Mouse (Mus musculus): ENCODE data around the gene Ccdc88c. TPM values are rescaled to one million over a fixed set of nuclear protein-coding genes. Genes with fewer than 3 reads are reported as not detected.

The Ccdc88c gene
- polyA plus RNA-seq, 1 experiment: 138 TPM

GRCm38 (mm10) chr12:100958621-100959592 lies 69.9 kb downstream of the Ccdc88c start:
- Histone ChIP-seq H3K4me1 (ENCODE audit: control insufficient read depth, insufficient read depth, low read length) (peaks cover 13% of the 10 kb centered on the region), H3K4me3 (replicated peaks; ENCODE audit: control insufficient read depth, low read depth, low read length) (no peak overlapping the region), H3K27ac (ENCODE audit: control insufficient read depth, insufficient read depth, low read depth, low read length, poor library complexity) (peak overlapping the region; percentile 82)
- WGBS: 42% methylated on average over 15 of the region's 15 CpGs
- TF ChIP-seq POLR2A (IDR thresholded peaks at IDR 0.05; ENCODE audit: borderline replicate concordance, control insufficient read depth, low read depth, low read length) (0 out of 2 replicates have a peak, but pooled peaks have one; percentile 36), CTCF (IDR thresholded peaks at IDR 0.05; ENCODE audit: control insufficient read depth, insufficient read depth, low read length) (no peak)

GRCm38 (mm10) chr12:100958006-100958405 lies 70.8 kb downstream of the Ccdc88c start:
- peak overlapping the region; percentile 82 for H3K27ac ChIP-seq (ENCODE audit: control insufficient read depth, insufficient read depth, low read depth, low read length, poor library complexity)
- peaks cover 13% of the 10 kb centered on the region for H3K4me1 ChIP-seq (ENCODE audit: control insufficient read depth, insufficient read depth, low read length)
- TF ChIP-seq CTCF (IDR thresholded peaks at IDR 0.05; ENCODE audit: control insufficient read depth, insufficient read depth, low read length) (peak; percentile 99), POLR2A (IDR thresholded peaks at IDR 0.05; ENCODE audit: borderline replicate concordance, control insufficient read depth, low read depth, low read length) (no peak)
- WGBS: 26% methylated on average over 5 of the region's 5 CpGs
- peak overlapping the region; percentile 12 for H3K4me3 ChIP-seq (replicated peaks; ENCODE audit: control insufficient read depth, low read depth, low read length)

- H3K27ac ChIP-seq (ENCODE audit: control insufficient read depth, insufficient read depth, low read depth, low read length, poor library complexity): peak overlapping the region; percentile 82
- 81% methylated on average over 3 of the region's 3 CpGs for WGBS
- TF ChIP-seq POLR2A (IDR thresholded peaks at IDR 0.05; ENCODE audit: borderline replicate concordance, control insufficient read depth, low read depth, low read length): no peak
- TF ChIP-seq CTCF (IDR thresholded peaks at IDR 0.05; ENCODE audit: control insufficient read depth, insufficient read depth, low read length): no peak
- H3K4me1 ChIP-seq (ENCODE audit: control insufficient read depth, insufficient read depth, low read length): peaks cover 13% of the 10 kb centered on the region
- H3K4me3 ChIP-seq (replicated peaks; ENCODE audit: control insufficient read depth, low read depth, low read length): no peak overlapping the region
Measured at GRCm38 (mm10) chr12:100957257-100957656, 71.6 kb downstream of the Ccdc88c start.

GRCm38 (mm10) chr12:100956825-100957224 lies 72.0 kb downstream of the Ccdc88c start:
- Histone ChIP-seq H3K4me3 (replicated peaks; ENCODE audit: control insufficient read depth, low read depth, low read length) (no peak overlapping the region), H3K27ac (ENCODE audit: control insufficient read depth, insufficient read depth, low read depth, low read length, poor library complexity) (peak overlapping the region; percentile 82), H3K4me1 (ENCODE audit: control insufficient read depth, insufficient read depth, low read length) (peaks cover 13% of the 10 kb centered on the region)
- TF ChIP-seq POLR2A (IDR thresholded peaks at IDR 0.05; ENCODE audit: borderline replicate concordance, control insufficient read depth, low read depth, low read length): no peak
- TF ChIP-seq CTCF (IDR thresholded peaks at IDR 0.05; ENCODE audit: control insufficient read depth, insufficient read depth, low read length): no peak
- 71% methylated on average over 4 of the region's 4 CpGs for WGBS

- Histone ChIP-seq H3K4me1 (ENCODE audit: control insufficient read depth, insufficient read depth, low read length) (peaks cover 13% of the 10 kb centered on the region), H3K4me3 (replicated peaks; ENCODE audit: control insufficient read depth, low read depth, low read length) (no peak overlapping the region), H3K27ac (ENCODE audit: control insufficient read depth, insufficient read depth, low read depth, low read length, poor library complexity) (peak overlapping the region; percentile 82)
- 68% methylated on average over 2 of the region's 2 CpGs for WGBS
- TF ChIP-seq POLR2A (IDR thresholded peaks at IDR 0.05; ENCODE audit: borderline replicate concordance, control insufficient read depth, low read depth, low read length) (no peak), CTCF (IDR thresholded peaks at IDR 0.05; ENCODE audit: control insufficient read depth, insufficient read depth, low read length) (no peak)
Measured at GRCm38 (mm10) chr12:100956028-100956427, 72.8 kb downstream of the Ccdc88c start.

- peak overlapping the region; percentile 17 for H3K27ac ChIP-seq (ENCODE audit: control insufficient read depth, insufficient read depth, low read depth, low read length, poor library complexity)
- peaks cover 9% of the 10 kb centered on the region; the same call in 1 of the 2 replicates for H3K4me1 ChIP-seq (ENCODE audit: control insufficient read depth, insufficient read depth, low read length)
- H3K4me3 ChIP-seq (replicated peaks; ENCODE audit: control insufficient read depth, low read depth, low read length): no peak overlapping the region
- WGBS: 73% methylated on average over 8 of the region's 8 CpGs
- no peak for TF ChIP-seq POLR2A (IDR thresholded peaks at IDR 0.05; ENCODE audit: borderline replicate concordance, control insufficient read depth, low read depth, low read length)
- no peak for TF ChIP-seq CTCF (IDR thresholded peaks at IDR 0.05; ENCODE audit: control insufficient read depth, insufficient read depth, low read length)
Measured at GRCm38 (mm10) chr12:100953926-100954325, 74.9 kb downstream of the Ccdc88c start.

- Histone ChIP-seq H3K4me3 (replicated peaks; ENCODE audit: control insufficient read depth, low read depth, low read length) (no peak overlapping the region), H3K27ac (ENCODE audit: control insufficient read depth, insufficient read depth, low read depth, low read length, poor library complexity) (no peak overlapping the region), H3K4me1 (ENCODE audit: control insufficient read depth, insufficient read depth, low read length) (peaks cover 4% of the 10 kb centered on the region; the same call in 1 of the 2 replicates)
- TF ChIP-seq POLR2A (IDR thresholded peaks at IDR 0.05; ENCODE audit: borderline replicate concordance, control insufficient read depth, low read depth, low read length): no peak
- peak; percentile 91 for TF ChIP-seq CTCF (IDR thresholded peaks at IDR 0.05; ENCODE audit: control insufficient read depth, insufficient read depth, low read length)
- WGBS: 32% methylated on average over 9 of the region's 9 CpGs
Measured at GRCm38 (mm10) chr12:100952193-100952931, 76.5 kb downstream of the Ccdc88c start.

- TF ChIP-seq POLR2A (IDR thresholded peaks at IDR 0.05; ENCODE audit: borderline replicate concordance, control insufficient read depth, low read depth, low read length) (no peak), CTCF (IDR thresholded peaks at IDR 0.05; ENCODE audit: control insufficient read depth, insufficient read depth, low read length) (no peak)
- no peak overlapping the region for H3K27ac ChIP-seq (ENCODE audit: control insufficient read depth, insufficient read depth, low read depth, low read length, poor library complexity)
- no peak overlapping the region for H3K4me3 ChIP-seq (replicated peaks; ENCODE audit: control insufficient read depth, low read depth, low read length)
- no peaks in the 10 kb centered on the region; the same call in 1 of the 2 replicates for H3K4me1 ChIP-seq (ENCODE audit: control insufficient read depth, insufficient read depth, low read length)
- 87% methylated on average over 5 of the region's 5 CpGs for WGBS
Measured at GRCm38 (mm10) chr12:100949146-100949545, 79.7 kb downstream of the Ccdc88c start.
